Mouse (Mus musculus): ENCODE results near the gene Tspan11. TPM values are rescaled to one million over a fixed set of nuclear protein-coding genes. Genes with fewer than 3 reads are reported as not detected.
A peak's percentile ranks its signal among the peaks of the same experiment; 100 is the strongest.

Tspan11 gene
- polyA plus RNA-seq, 1 experiment from 2014 or later, result 8.6 TPM

GRCm38 (mm10) chr6:127976695-127977094 lies 89.3 kb downstream of the Tspan11 start:
- Histone ChIP-seq H3K27ac (no peak overlapping the region), H3K4me3 (no peak overlapping the region), H3K4me1 (replicated peaks) (peaks cover 60% of the 10 kb centered on the region), H3K4me2 (no peak overlapping the region), H3K9ac (no peak overlapping the region), H3K36me3 (no peaks in the 10 kb centered on the region), H3K9me3 (no peaks in the 10 kb centered on the region), H3K27me3 (0 out of 2 replicates have a peak, but pooled peaks cover 15% of the 10 kb centered on the region)
- ATAC-seq (ENCODE audit: low FRiP score), result no peak
- 85% methylated on average over 6 of the region's 6 CpGs for WGBS

GRCm38 (mm10) chr6:127978941-127979340 lies 91.6 kb downstream of the Tspan11 start:
- Histone ChIP-seq H3K4me2 (0 out of 2 replicates have a peak overlapping the region, but pooled peaks have one; percentile 19), H3K4me3 (no peak overlapping the region), H3K9me3 (no peaks in the 10 kb centered on the region), H3K4me1 (replicated peaks) (peaks cover 50% of the 10 kb centered on the region), H3K9ac (no peak overlapping the region), H3K36me3 (no peaks in the 10 kb centered on the region), H3K27ac (peak overlapping the region; percentile 52; the same call in 1 of the 2 replicates), H3K27me3 (0 out of 2 replicates have a peak, but pooled peaks cover 10% of the 10 kb centered on the region)
- ATAC-seq (ENCODE audit: low FRiP score), result peak; percentile 5; the same call in 1 of the 2 replicates
- 46% methylated on average over 20 of the region's 20 CpGs for WGBS

- ATAC-seq (ENCODE audit: low FRiP score), result no peak
- Histone ChIP-seq H3K4me2 (no peak overlapping the region), H3K36me3 (no peaks in the 10 kb centered on the region), H3K9ac (no peak overlapping the region), H3K4me3 (no peak overlapping the region), H3K27me3 (0 out of 2 replicates have a peak, but pooled peaks cover 10% of the 10 kb centered on the region), H3K4me1 (replicated peaks) (peaks cover 41% of the 10 kb centered on the region), H3K9me3 (no peaks in the 10 kb centered on the region), H3K27ac (no peak overlapping the region)
- 91% methylated on average over 5 of the region's 5 CpGs for WGBS
These were observed 92.4 kb downstream of the Tspan11 start for GRCm38 (mm10) chr6:127979831-127980230.

- Histone ChIP-seq H3K36me3 (no peaks in the 10 kb centered on the region), H3K27me3 (0 out of 2 replicates have a peak, but pooled peaks cover 10% of the 10 kb centered on the region), H3K4me2 (no peak overlapping the region), H3K9me3 (no peaks in the 10 kb centered on the region), H3K27ac (no peak overlapping the region), H3K4me1 (replicated peaks) (peaks cover 42% of the 10 kb centered on the region), H3K4me3 (no peak overlapping the region), H3K9ac (0 out of 2 replicates have a peak overlapping the region, but pooled peaks have one; percentile 24)
- WGBS, result 47% methylated on average over 11 of the region's 11 CpGs
- ATAC-seq (ENCODE audit: low FRiP score), result no peak
These were observed 93.1 kb downstream of the Tspan11 start for GRCm38 (mm10) chr6:127980381-127981045.

GRCm38 (mm10) chr6:127981176-127981575 lies 93.8 kb downstream of the Tspan11 start:
- Histone ChIP-seq H3K27ac (no peak overlapping the region), H3K4me3 (no peak overlapping the region), H3K9ac (no peak overlapping the region), H3K27me3 (0 out of 2 replicates have a peak, but pooled peaks cover 10% of the 10 kb centered on the region), H3K4me2 (no peak overlapping the region), H3K4me1 (replicated peaks) (peaks cover 48% of the 10 kb centered on the region), H3K36me3 (no peaks in the 10 kb centered on the region), H3K9me3 (no peaks in the 10 kb centered on the region)
- WGBS, result 51% methylated on average over 8 of the region's 8 CpGs
- ATAC-seq (ENCODE audit: low FRiP score), result no peak

GRCm38 (mm10) chr6:127986357-127986756 lies 99.0 kb downstream of the Tspan11 start:
- Histone ChIP-seq H3K4me1 (replicated peaks) (peaks cover 36% of the 10 kb centered on the region), H3K27me3 (0 out of 2 replicates have a peak, but pooled peaks cover 6% of the 10 kb centered on the region), H3K4me2 (no peak overlapping the region), H3K4me3 (no peak overlapping the region), H3K9me3 (no peaks in the 10 kb centered on the region), H3K36me3 (no peaks in the 10 kb centered on the region), H3K27ac (no peak overlapping the region), H3K9ac (no peak overlapping the region)
- WGBS, result 69% methylated on average over 9 of the region's 9 CpGs
- no peak for ATAC-seq (ENCODE audit: low FRiP score)

- H3K4me2 ChIP-seq, result no peak overlapping the region
- peaks cover 34% of the 10 kb centered on the region for H3K4me1 ChIP-seq (replicated peaks)
- 0 out of 2 replicates have a peak, but pooled peaks cover 6% of the 10 kb centered on the region for H3K27me3 ChIP-seq
- no peak overlapping the region for H3K9ac ChIP-seq
- ATAC-seq (ENCODE audit: low FRiP score), result no peak
- H3K36me3 ChIP-seq, result no peaks in the 10 kb centered on the region
- WGBS, result 96% methylated on average over 14 of the region's 14 CpGs
- no peak overlapping the region for H3K27ac ChIP-seq
- no peaks in the 10 kb centered on the region for H3K9me3 ChIP-seq
- H3K4me3 ChIP-seq, result no peak overlapping the region
These were observed 100.0 kb downstream of the Tspan11 start for GRCm38 (mm10) chr6:127987374-127987773.

- no peak overlapping the region; the same call in 1 of the 2 replicates for H3K27ac ChIP-seq
- WGBS, result 70% methylated on average over 12 of the region's 12 CpGs
These were observed 101.6 kb downstream of the Tspan11 start for GRCm38 (mm10) chr6:127988944-127989494.

GRCm38 (mm10) chr6:127989624-127990212 lies 102.3 kb downstream of the Tspan11 start:
- 65% methylated on average over 11 of the region's 11 CpGs for WGBS

More at GRCm38 (mm10) chr6:127988944-127989494, 101.6 kb downstream of the Tspan11 start:
- no peaks in the 10 kb centered on the region for H3K36me3 ChIP-seq
- no peaks in the 10 kb centered on the region for H3K9me3 ChIP-seq
- H3K4me2 ChIP-seq, result no peak overlapping the region
- peaks cover 34% of the 10 kb centered on the region for H3K4me1 ChIP-seq (replicated peaks)
- H3K27me3 ChIP-seq, result 0 out of 2 replicates have a peak, but pooled peaks cover 6% of the 10 kb centered on the region
- no peak overlapping the region for H3K4me3 ChIP-seq
- no peak overlapping the region for H3K9ac ChIP-seq
- ATAC-seq (ENCODE audit: low FRiP score), result no peak

GRCm38 (mm10) chr6:127991509-127992176 lies 104.3 kb downstream of the Tspan11 start:
- 90% methylated on average over 11 of the region's 11 CpGs for WGBS
- Histone ChIP-seq H3K9me3 (no peaks in the 10 kb centered on the region), H3K4me3 (no peak overlapping the region), H3K27ac (no peak overlapping the region), H3K9ac (no peak overlapping the region), H3K4me2 (no peak overlapping the region), H3K4me1 (replicated peaks) (peaks cover 20% of the 10 kb centered on the region), H3K36me3 (no peaks in the 10 kb centered on the region), H3K27me3 (0 out of 2 replicates have a peak, but pooled peaks cover 6% of the 10 kb centered on the region)
- ATAC-seq (ENCODE audit: low FRiP score), result no peak

More at GRCm38 (mm10) chr6:127989624-127990212, 102.3 kb downstream of the Tspan11 start:
- H3K4me2 ChIP-seq, result no peak overlapping the region
- H3K27me3 ChIP-seq, result 0 out of 2 replicates have a peak, but pooled peaks cover 6% of the 10 kb centered on the region
- no peaks in the 10 kb centered on the region for H3K36me3 ChIP-seq
- no peak overlapping the region for H3K4me3 ChIP-seq
- H3K4me1 ChIP-seq (replicated peaks), result peaks cover 34% of the 10 kb centered on the region
- no peak overlapping the region for H3K9ac ChIP-seq
- no peaks in the 10 kb centered on the region for H3K9me3 ChIP-seq
- ATAC-seq (ENCODE audit: low FRiP score), result peak; percentile 44; the same call in 1 of the 2 replicates
- H3K27ac ChIP-seq, result peak overlapping the region; percentile 30

GRCm38 (mm10) chr6:127992993-127993392 lies 105.6 kb downstream of the Tspan11 start:
- 75% methylated on average over 8 of the region's 8 CpGs for WGBS
- H3K27ac ChIP-seq, result no peak overlapping the region
- no peaks in the 10 kb centered on the region for H3K9me3 ChIP-seq
- H3K9ac ChIP-seq, result no peak overlapping the region
- no peak for ATAC-seq (ENCODE audit: low FRiP score)
- no peaks in the 10 kb centered on the region for H3K36me3 ChIP-seq
- H3K27me3 ChIP-seq, result 0 out of 2 replicates have a peak, but pooled peaks cover 6% of the 10 kb centered on the region
- H3K4me3 ChIP-seq, result no peak overlapping the region
- H3K4me1 ChIP-seq (replicated peaks), result peaks cover 22% of the 10 kb centered on the region
- H3K4me2 ChIP-seq, result no peak overlapping the region

- ATAC-seq (ENCODE audit: low FRiP score), result no peak
- Histone ChIP-seq H3K36me3 (no peaks in the 10 kb centered on the region), H3K9me3 (no peaks in the 10 kb centered on the region), H3K27me3 (no peaks in the 10 kb centered on the region), H3K4me2 (no peak overlapping the region), H3K27ac (no peak overlapping the region), H3K4me1 (replicated peaks) (peaks cover 16% of the 10 kb centered on the region), H3K4me3 (no peak overlapping the region), H3K9ac (no peak overlapping the region)
- 88% methylated on average over 5 of the region's 5 CpGs for WGBS
These were observed 109.5 kb downstream of the Tspan11 start for GRCm38 (mm10) chr6:127996928-127997327.
